Mouse (Mus musculus): ENCODE results near the gene Tgfbrap1.
"Not testable (repeated sequence)": the region's sequence is repeated elsewhere in the genome, so short reads cannot be mapped to it uniquely, and the experiment has no call there.

The Tgfbrap1 gene

DNA sequence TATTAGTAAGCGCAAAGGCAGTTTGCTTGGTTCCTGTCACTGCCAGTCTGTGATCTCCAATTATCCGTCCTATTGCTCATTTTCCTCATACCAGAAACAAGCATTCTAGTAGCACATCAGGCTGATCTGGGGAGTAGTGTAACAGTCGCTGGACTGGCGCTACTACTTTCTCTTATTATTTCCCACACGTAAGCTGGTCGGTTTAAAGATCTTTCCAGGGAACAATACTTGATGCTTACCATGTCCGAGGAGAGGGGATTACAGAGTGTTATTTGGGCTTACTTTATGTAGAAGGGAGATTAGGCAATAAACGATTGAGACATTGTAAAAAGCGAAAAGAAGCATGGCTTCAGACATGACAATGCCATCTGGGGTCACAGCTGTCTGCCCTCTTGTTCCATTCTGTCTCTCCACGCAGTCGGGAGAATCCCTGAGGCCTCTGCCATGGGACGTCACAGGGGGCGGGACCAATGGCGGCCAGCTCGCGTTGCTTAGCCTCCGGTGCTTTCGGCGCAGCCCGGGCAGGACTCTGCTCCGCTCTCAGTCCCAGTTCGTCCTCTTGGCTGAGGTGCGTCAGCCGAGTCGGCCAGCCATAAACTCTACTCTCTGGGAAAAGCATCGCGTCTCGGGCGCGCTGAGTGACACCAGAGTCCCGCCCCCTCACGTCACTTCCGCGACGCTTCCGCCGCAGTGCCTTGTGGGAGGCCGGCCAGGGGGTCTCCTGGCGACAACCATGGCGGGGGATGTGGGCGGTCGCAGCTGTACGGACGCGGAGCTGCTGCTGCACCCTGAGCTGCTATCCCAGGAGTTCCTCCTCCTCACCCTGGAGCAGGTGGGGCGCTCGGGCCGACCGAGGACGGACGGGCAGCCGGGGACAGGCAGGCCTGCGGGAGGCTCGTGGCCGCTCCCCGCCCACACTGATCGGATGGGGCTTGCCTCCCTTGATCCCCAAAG lies at the start of gene Tgfbrap1, which contains the start of gene AI597479:
Gene Tgfbrap1, minus strand, starts transcription at position 607 of the 954 bp plus-strand sequence.
Gene AI597479, plus strand, starts transcription at position 680 of the 954 bp plus-strand sequence.
- peak; percentile 82 to 85 for DNase-seq (ENCODE audit: low spot score in 2 of 2)

DNA sequence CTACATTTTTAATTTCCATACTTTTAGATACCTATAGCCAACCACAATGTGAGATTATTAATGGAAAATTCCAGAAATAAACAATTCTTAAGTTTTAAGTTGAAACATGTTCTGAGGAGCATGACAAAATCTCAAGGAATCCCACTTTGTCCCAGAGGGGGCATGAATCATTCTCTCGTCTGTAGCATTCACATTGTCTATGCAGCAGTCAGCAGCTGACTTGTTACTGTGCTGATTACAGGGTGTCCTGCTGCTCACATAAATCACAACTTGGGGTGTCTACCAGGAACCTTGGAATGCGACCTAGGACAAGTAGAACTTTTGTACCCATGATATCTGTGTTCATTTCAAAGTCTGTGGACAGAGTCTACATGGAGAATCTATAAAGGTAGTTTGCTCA lies 49.0 kb upstream of the Tgfbrap1 start:
- no peak for DNase-seq (ENCODE audit: low spot score in 2 of 2)

DNA sequence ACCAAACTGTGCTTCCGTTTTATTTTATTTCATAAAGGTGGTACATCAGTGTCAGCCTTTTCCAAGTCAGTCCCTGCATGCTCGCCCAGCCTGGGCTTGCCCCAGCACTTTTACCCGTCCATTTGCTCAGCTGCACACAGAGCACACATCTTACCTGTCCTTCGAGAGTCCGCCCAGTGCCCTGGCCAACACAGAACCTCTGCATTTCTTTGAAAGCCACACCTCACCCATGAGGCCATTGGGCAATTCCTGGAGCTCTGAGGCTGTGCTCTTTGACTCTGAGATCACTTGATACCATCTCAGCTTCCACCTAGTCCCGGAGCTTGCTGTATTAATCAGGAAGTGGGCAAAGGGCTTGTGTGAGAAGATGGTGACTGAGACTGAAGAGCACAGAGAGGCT lies 47.0 kb upstream of the Tgfbrap1 start:
- DNase-seq (ENCODE audit: low spot score in 2 of 2): no peak

DNA sequence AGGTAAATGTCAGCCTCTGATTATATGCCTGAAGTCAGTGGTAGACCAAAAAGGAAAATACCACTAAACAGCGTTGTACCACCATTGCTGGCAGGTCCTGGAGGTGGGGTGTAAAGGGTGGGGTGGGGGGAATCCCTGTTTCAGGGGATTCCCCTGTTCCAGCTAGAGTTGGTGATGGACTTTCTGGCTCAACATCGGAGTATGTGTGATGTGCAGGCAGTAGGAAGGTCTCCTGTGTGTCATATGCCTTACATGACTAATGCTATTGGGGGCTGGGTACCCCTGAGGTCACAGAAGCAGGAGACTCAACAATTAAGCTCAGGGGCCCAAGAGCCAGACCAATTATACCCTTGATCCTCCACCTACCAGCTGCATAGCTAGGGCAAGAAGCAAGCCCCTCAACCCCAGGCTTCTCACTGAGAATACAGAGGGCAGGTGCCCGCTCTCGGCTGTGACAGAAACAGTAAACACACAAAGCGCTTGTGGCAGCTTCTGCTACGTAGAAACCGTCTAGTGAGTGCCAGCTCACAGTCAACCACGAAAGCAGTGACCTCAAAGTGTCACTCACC lies 46.0 kb upstream of the Tgfbrap1 start:
- DNase-seq (ENCODE audit: low spot score in 2 of 2): no peak

DNA sequence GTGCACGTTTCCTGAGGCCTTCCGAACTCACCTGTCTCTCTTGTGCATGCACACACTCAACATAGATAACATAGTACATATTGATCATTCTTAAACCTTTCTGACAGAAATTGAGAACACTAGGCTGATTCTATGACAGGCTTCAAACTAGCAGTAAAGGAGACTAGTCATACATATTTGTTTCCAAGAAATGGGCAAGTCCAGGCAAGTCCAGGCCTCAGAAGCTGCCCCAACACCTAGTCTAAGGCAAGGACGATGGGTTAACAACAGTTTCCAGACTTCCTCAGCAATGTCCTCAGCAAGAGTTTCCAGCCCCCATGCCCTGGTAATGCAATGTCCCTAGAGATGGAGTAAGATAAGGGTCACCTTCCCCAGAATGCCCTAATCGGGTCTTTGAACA lies 45.4 kb upstream of the Tgfbrap1 start:
- no peak for DNase-seq (ENCODE audit: low spot score in 2 of 2)

DNA sequence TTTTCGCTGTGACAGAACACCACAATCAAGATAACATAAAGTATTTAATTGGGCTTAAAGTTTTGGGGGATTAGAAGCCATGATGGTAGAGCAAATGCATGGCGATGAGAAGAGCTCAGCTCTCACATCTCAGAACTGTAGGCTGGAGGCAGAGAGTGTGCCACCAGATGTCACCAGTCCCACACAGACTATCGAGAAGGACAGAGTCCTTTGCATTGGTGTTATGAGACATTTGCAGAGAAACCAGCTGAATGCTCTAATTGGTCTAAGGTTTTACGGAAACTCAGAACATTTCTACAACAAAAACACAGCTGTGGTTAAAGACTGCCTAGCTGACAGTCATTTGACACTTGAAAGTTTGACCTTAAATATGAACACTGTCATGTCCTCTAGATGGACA lies 44.8 kb upstream of the Tgfbrap1 start:
- DNase-seq (ENCODE audit: low spot score in 2 of 2): no peak

DNA sequence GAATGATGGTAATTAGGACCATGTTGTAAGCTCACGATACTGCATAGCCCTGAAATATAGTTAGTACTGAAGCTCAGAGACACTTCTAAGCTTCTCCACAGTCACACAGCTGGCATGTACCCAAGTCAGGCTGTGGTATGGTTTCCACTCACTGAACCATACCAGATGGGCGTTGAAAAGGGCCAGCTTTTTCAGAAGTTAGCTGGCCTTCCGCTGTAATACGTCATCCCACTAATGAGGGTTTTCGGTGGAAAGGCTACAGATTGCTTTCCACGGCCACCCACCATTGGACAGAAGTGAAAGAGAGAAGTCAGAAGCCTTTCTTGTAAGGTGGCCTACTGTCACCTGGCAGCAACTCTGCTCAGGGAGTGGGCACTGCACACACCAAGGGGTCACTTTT lies 44.4 kb upstream of the Tgfbrap1 start:
- no peak for DNase-seq (ENCODE audit: low spot score in 2 of 2)

DNA sequence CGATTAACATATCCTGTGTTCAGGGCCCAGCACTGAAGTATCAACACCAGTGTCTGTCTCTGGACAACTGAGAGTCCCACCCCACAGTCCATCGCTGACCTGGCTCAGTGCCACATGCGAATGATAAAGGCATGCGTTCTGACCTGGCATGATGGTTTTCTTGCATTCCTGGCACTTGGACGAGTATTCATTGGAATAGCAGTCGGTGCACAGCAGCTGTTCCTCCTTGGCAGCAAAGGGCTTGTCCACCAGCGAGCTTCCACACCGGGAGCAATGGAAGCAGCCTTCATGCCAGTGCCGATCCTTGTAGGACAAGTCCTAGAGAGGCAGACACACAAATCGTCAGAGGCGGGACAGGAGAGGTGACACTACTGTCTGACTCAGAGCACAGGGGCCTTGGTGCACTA lies 43.1 kb upstream of the Tgfbrap1 start:
- DNase-seq (ENCODE audit: low spot score in 2 of 2): no peak

DNA sequence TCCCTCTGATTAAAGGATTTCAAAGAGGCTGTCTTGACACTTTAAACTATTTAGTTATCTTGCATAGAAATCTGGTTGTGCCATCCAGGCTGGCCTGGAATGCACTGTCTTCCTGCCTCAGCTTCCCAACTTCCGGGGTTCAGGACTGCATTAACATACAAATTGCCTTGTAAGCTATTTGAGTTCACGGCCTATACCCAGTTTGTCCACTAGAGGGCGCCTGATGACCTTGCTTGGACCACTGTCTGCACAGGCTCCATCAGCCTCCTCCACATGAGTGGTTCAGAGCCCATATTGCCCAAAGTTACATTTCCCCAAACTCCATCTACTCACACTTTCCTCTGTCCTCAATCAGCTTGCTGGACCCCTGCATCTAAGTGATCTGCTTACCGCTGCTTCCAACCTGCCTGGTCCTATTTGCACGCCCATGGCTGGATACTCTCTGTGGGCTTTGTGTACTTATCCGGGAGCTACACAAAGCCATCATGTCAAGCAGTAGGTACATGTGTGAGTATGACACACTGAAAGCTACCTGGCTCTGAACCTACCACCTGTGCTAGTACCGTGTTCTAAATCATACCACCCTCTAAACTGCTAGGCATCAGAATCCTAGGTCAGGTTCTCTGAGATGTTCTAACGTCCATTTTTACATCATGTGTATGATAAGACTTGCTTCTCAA lies 41.3 kb upstream of the Tgfbrap1 start:
- DNase-seq (ENCODE audit: low spot score in 2 of 2): peak; percentile 63 to 69

DNA sequence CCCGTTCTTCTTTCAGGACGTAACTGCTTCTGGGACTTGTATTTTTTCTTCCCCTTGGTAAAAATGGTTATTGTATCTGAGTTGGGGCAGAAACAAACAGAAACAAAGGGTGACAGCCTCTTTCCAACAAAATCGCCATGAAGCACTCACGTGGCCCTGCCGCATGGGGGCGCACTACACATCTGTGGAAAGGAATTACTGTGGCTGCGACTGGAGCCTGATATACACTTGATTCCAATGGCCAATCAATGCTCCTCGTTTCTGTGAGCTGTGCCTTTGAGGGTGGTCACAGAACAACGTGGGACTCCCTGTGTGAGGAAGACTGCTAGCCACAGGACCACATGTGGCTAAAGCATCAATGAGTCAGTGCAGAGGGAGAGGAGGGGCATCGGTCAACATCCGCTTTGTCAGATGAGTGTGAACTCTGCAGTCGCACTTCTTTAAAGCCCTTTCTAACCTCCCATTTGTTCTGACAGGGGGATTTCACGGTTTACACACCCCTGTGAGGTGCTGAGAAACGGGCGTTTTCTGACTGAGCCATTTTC lies 39.9 kb upstream of the Tgfbrap1 start:
- no peak for DNase-seq (ENCODE audit: low spot score in 2 of 2)

DNA sequence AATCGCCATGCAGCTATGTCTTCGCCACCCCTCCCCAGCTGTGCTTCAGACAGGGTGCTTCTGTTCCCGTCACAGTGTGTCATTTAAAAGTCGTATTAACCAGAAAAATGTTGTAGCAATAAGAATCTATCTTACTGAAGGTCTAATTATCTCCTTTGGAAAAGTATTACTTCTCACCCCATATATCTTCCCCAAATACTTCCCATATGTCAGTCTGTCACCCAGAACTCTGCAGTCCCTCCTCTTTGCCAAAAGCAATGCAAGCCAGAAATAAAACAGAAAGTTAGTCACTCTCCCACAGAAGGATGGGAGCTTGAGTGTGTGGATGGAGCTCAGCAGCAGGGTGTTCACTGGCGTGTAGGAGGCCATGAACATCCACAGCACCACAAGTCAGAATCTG lies 38.9 kb upstream of the Tgfbrap1 start:
- no peak for DNase-seq (ENCODE audit: low spot score in 2 of 2)

DNA sequence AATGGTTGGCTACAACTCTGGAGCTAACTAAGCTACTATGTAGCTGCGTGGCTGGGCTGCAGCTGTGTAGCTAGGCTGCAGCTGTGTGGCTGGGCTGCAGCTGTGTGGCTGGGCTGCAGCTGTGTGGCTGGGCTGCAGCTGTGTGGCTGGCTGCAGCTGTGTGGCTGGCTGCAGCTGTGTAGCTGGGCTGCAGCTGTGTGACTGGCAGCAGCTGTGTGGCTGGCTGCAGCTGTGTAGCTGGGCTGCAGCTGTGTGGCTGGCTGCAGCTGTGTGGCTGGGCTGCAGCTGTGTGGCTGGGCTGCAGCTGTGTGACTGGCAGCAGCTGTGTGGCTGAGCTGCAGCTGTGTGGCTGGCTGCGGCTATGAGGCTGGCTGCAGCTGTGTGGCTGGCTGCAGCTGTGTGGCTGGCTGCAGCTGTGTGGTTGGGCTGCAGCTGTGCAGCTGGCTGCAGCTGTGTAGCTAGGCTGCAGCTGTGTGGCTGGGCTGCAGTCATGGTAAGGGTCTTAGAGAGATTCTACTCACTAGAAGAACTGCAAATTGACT lies 38.1 kb upstream of the Tgfbrap1 start:
- DNase-seq (ENCODE audit: low spot score in 2 of 2): not testable (repeated sequence)

DNA sequence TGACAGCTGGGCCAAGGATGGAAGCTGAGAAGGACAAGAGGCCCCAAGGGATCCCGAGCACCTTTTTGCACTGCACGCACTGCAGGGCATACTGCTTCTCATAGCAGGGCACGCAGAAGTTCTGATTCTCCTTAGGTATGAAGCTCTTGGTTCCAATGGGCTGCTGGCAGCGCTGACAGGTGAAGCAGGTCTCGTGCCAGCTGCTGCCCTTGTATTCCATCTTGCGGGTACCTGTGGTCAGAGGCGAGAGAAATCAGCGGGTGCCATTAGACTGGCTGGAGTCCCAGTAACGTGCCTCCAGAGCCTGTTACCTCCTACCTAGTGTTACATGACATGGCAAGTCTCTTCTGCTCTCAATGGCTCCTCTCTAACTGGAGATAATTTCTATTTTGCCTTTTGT lies 33.2 kb upstream of the Tgfbrap1 start:
- DNase-seq (ENCODE audit: low spot score in 2 of 2): no peak

DNA sequence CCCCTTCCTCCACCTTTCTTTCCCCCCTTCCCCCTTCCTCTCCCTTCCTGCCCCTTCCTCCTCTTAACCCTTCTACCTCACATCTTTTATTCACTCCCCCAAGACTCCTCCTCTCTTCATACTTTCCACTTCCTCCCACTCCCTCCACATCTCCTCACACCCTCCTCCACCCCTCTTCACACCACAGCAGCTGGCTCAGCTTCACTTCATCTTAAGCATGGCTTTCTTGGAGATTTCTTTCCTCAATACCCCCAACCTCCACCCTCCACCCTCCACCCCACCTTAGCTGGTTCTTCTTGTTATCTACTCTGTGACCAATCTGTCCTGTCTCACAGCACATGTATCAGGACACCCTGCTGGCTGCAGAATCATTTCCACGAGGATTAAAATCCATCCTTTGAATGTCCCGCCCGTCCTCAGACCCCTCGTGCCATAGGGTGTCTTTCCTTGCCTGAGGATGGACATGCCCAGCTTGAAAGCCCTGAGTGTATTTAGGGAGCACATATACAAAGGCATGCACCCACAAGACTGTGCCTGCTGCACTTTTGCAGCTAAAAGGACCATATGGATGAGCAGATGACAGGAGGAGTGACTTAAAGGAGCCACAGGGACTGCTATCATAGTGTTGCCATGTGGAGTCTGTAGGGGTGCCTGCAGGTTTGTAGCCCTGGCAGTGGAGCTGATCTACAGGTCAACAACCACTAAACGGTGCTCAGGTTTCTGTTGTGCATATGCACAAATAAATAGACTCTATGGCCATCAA lies 32.0 kb upstream of the Tgfbrap1 start:
- DNase-seq (ENCODE audit: low spot score in 2 of 2): no peak

DNA sequence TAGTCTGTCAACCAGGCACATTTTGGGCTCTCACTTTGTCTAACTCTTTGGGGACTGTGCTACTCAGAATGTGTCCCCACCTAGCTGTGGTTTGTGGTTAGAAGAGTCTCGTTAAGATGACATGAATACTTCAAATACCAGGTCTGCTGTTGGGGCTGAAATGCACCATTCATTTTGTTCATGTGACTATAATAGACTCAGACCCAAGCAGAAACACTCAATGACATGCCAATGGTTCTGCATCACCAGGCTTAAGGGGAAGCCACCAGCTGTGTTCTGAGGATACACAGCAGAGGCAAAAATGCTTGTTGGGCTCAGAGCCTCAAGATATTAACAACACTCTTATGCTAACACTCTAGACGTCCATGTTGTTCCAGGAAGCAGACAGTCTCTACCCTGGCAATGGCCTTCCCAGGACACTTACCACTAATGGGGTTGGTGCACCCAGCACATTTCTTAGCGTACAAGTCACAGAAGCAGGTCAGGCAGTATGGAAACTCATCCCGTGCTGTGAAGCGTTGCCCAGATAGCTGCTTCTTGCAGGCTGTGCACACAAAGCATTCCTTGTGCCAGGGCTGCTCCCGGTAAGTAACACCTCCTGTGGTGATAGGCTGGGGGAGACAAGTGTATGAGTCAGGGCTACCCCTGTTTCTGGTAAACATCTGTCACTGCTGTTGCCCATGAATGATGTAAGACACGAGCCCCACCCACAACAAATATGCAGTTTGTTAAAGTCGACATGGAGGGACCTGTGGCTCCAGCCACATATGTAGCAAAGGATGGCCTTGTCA lies 29.6 kb upstream of the Tgfbrap1 start:
- DNase-seq (ENCODE audit: low spot score in 2 of 2): peak in 1 of 2 experiments; percentile 22

DNA sequence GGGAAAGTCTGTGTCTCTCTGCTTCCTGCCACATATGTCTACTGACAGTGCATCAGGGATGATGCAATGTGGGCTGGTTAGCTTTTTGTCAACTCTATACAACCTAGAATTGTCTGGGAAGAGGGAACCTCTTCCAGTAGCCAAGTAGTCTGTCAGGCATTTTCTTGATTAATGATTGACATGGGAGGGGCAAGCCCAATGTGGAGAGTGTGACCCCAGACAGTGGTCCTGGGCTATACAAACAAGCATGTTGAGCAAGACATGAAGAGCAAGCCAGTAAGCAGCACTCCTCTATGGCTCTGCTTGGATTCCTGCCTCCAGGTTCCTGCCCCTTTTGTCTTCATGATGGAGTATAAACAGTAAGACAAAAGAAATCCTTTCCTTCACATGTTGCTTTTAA lies 28.8 kb upstream of the Tgfbrap1 start:
- no peak for DNase-seq (ENCODE audit: low spot score in 2 of 2)

DNA sequence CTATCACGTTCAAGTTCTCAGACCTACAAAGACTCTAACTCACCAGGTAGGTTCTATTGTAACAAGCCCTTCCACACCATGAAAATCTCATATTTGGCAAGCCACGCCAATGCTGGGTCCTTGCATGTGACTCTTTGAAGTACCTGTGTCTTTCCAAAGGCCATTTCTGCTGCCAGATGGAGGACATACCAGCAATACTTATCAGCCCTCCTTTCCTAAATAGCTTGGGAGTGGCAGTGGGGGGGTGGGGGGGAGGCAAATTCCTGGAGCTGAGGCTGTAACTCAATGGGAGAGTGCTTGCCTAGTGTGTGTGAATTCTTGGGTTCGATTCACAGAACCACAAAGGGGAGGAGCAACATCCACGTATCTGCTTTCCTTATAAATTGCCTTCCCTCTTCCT lies 26.3 kb upstream of the Tgfbrap1 start:
- DNase-seq (ENCODE audit: low spot score in 2 of 2): no peak

DNA sequence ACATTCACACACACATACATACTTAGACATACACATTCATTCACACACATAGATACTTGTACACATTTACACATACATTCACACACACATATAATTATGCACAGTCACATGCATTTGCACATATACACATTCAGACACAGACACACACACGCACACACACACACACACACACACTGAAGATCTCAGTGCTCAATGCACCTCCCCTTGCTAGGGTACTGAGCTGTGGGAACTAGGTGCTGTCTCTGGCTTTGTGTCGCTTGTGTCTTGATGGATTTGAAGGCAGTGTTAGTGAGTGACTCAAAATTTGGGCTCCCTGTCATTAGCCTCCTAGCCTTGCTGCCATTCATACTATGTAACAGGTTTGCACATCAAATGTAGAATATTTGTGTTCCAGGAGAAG lies 24.2 kb upstream of the Tgfbrap1 start:
- DNase-seq (ENCODE audit: low spot score in 2 of 2): no peak

DNA sequence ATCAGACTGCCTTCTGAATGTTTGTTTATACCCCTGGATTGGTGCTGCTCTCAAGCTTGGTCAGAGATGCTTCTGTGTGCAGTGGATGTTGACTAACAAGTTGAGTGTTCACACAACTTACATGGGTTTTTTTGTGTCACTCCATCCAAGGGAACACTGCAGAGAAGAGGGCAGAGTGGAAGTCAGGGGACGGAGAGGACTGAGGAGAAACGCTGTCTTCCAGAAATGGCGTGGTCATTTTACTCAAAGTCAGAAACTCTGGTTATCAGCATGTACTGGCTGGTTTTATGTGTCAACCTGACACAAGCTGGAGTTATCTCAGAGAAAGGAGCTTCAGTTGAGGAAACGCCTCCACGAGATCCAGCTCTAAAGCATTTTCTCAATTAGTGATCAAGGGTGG lies 22.5 kb upstream of the Tgfbrap1 start:
- no peak for DNase-seq (ENCODE audit: low spot score in 2 of 2)

DNA sequence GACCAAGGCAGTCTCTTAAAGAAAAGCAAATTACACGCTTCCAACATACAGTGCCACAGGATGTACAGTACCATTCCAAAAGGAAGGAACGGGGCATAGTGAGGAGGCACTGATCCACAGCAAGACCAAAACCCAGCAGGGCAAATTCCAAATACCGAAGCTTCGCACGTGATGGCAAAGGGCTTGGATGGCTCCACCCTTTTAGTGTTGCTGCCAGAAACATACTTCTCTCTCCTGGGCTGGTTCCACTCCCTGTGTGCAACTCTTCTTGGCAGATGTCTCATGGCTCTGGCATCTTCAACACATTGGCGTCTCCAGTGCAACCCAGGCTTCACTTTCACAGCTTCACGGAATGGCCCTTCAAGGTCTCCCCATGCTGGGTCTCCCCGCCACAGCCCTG lies 19.0 kb upstream of the Tgfbrap1 start:
- no peak for DNase-seq (ENCODE audit: low spot score in 2 of 2)
